In genomic region chr12:69524337-69525035, GRCm38 (mm10) we compare ENCODE assay signal across 12 mouse cellular contexts. TPM values are rescaled to one million over a fixed set of nuclear protein-coding genes. Genes with fewer than 3 reads are reported as not detected.
DNase-seq lines count a peak whose midpoint lies in the region; ATAC-seq and TF ChIP-seq lines count a peak whose summit lies in the region.
"Had no signal": no experiment of that assay in that cellular context is flagged by ENCODE, and none has a peak within 500 bp of the region (broad histone marks: within the 10 kb centered on the region; RNA-seq: fewer than 3 reads in every experiment).

No protein-coding gene starts in this region.

- TF ChIP-seq EP300 in heart, postnatal 0 days (IDR thresholded peaks at IDR 0.05; ENCODE audit: low read depth) = no peak

- intact Hi-C loops in heart, postnatal 10 days (cut with DNase I) = no loop called here

- no peak for TF ChIP-seq CTCF in heart, postnatal 0 days (IDR thresholded peaks at IDR 0.05; ENCODE audit: low read depth)

- ATAC-seq in heart, postnatal 0 days (ENCODE audit: insufficient read depth, low read depth) = no peak
- ATAC-seq in forebrain, embryonic 13.5 days = no peak

- H3K27me3 ChIP-seq in heart, postnatal 0 days (ENCODE audit: control insufficient read depth, insufficient read depth, low read length) = no peaks in the 10 kb centered on the region
- no peaks in the 10 kb centered on the region for H3K27me3 ChIP-seq in forebrain, embryonic 13.5 days

- H3K36me3 ChIP-seq in heart, postnatal 0 days (replicated peaks; ENCODE audit: control insufficient read depth, insufficient read depth, low read length) = no peaks in the 10 kb centered on the region
- H3K36me3 ChIP-seq in forebrain, embryonic 13.5 days (ENCODE audit: poor library complexity, severe bottlenecking) = no peaks in the 10 kb centered on the region

- no peak for DNase-seq in heart, postnatal 0 days (ENCODE audit: low spot score)
- DNase-seq in heart, postnatal 10 days = no peak
- DNase-seq in testis, postnatal 10 days (ENCODE audit: low spot score) = peak; percentile 56
- DNase-seq in testis, postnatal 14 days (ENCODE audit: low spot score) = no peak
- peak; percentile 41 to 44 for DNase-seq in cerebellum, postnatal 36 days
- peak; percentile 32 for DNase-seq in mesoderm, embryonic 11.5 days (ENCODE audit: low read depth, low spot score)
- no peak for DNase-seq in frontal cortex, postnatal 36 days (ENCODE audit: low spot score in 2 of 2)
- DNase-seq: heart, postnatal 36 days; kidney, adult 11 months; left cerebral cortex, postnatal 4 days; lung, postnatal 36 days had no signal

- no peak overlapping the region for H3K4me3 ChIP-seq in heart, postnatal 0 days (ENCODE audit: low read depth, low read length)
- H3K4me3 ChIP-seq in forebrain, embryonic 13.5 days = no peak overlapping the region

- H3K4me2 ChIP-seq in heart, postnatal 0 days (ENCODE audit: low read depth, low read length) = no peak overlapping the region
- H3K4me2 ChIP-seq in forebrain, embryonic 13.5 days = no peak overlapping the region

- 0 out of 2 replicates have a peak, but pooled peaks cover 6% of the 10 kb centered on the region for H3K4me1 ChIP-seq in heart, postnatal 0 days (ENCODE audit: control insufficient read depth, insufficient read depth)
- H3K4me1 ChIP-seq in forebrain, embryonic 13.5 days = no peaks in the 10 kb centered on the region

- H3K9ac ChIP-seq in heart, postnatal 0 days (replicated peaks; ENCODE audit: low read depth, low read length) = no peak overlapping the region
- no peak overlapping the region for H3K9ac ChIP-seq in forebrain, embryonic 13.5 days

- 0 out of 2 replicates have a peak overlapping the region, but pooled peaks have one; percentile 0 for H3K27ac ChIP-seq in heart, postnatal 0 days (ENCODE audit: low read depth)
- no peak overlapping the region for H3K27ac ChIP-seq in forebrain, embryonic 13.5 days

- WGBS in heart, postnatal 0 days = 58% methylated on average over 12 of the region's 12 CpGs
- WGBS in forebrain, embryonic 13.5 days = 80% methylated on average over 12 of the region's 12 CpGs

- H3K9me3 ChIP-seq in heart, postnatal 0 days (replicated peaks; ENCODE audit: control insufficient read depth, low read length) = no peaks in the 10 kb centered on the region
- no peaks in the 10 kb centered on the region for H3K9me3 ChIP-seq in forebrain, embryonic 13.5 days (replicated peaks)

RNA-seq across cellular contexts. Expression of gene Vcpkmt, which starts 58.3 kb away (rescaled TPM):
- 2.2 and 9.2 TPM in 2 replicates for total RNA-seq in heart, postnatal 0 days (2014; rRNA removed; ENCODE audit: low replicate concordance)
- polyA plus RNA-seq in heart, postnatal 0 days (2015; fragmentation: Nextera tagmentation; extraction: Ambion mirVana) = 9.6 and 10.6 TPM in 2 replicates
- total RNA-seq in heart, postnatal 10 days (2021) = 1 to 10 TPM; 4.8 to 5.6 TPM
- polyA plus RNA-seq in forebrain, embryonic 13.5 days (2015; fragmentation: Nextera tagmentation; extraction: Ambion mirVana) = 26.0 and 26.9 TPM in 2 replicates

Comparison
In these comparisons a context has a peak if more than half of its experiments do, and no peak if none do; other contexts are left out.
1. DNase-seq: peak in testis, postnatal 10 days (single experiment), cerebellum, postnatal 36 days (2 of 2) and mesoderm, embryonic 11.5 days (single experiment); none in heart, postnatal 0 days (single experiment), heart, postnatal 10 days (0 of 2), testis, postnatal 14 days (single experiment) and frontal cortex, postnatal 36 days (0 of 2).